Mouse (Mus musculus) cerebellum, postnatal 14 days (tissue): Measurements from ENCODE around the gene Klhl9.

Experiments used
- DNase-seq, 2 experiments: peaks; one replicate each; pipeline ENCODE4 v3.0.0; 2021; ENCODE audit warnings: mixed read lengths in 2 of 2

The Klhl9 gene

GRCm38 (mm10) chr4:88714281-88714680 is 8.0 kb downstream of the Klhl9 start:
- no peak for DNase-seq

DNA sequence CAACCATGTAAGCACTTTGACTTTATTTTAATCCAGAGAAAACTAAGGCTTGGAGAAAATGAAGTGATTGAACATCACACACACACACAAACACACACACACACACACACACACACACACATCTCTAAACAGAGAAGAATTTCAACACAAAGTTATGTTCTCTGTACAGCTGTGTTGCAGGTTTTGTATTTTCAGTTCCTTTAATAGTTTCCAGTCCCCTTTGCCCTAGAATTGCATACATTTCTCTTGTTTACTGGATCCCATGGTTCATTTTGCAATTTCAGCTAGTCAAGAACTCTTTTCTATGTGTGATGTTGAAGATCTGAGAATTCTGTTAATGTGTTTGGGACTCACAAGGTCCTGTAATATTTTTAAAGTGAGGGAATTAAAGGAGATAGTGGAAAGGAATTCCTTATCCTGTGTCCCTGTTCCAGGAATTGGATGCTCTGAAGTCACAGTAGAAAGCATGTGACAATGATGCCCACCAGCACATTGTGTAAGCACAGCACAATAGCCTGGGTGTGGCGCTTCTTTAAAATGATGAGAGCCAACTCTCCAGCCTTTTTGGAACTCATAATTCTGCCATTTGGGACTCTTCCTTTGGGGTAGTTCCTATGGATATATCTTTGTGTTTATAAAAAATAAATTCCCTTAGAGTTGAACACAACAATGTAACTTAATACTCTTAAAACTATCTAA is 15.0 kb downstream of the Klhl9 start:
- DNase-seq = no peak

DNA sequence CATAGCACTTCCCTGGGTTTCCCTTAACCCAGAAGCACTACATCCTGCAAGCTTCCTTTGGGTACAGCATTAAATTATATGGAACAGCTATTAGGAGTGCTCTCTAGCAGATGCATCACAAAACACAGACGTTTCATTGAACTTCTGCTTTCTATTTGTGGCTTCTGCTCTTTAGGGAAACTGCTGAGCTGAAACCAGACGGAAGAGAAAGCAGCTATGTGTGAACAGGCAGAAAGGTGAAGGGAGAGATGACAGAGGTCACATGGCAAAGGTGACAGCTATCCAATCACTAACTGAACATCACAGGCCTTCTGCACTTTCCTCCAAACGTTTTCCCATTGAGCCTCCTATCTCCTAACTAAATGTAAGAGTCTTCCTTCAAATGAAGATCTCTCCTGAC is 16.3 kb downstream of the Klhl9 start:
- no peak for DNase-seq

DNA sequence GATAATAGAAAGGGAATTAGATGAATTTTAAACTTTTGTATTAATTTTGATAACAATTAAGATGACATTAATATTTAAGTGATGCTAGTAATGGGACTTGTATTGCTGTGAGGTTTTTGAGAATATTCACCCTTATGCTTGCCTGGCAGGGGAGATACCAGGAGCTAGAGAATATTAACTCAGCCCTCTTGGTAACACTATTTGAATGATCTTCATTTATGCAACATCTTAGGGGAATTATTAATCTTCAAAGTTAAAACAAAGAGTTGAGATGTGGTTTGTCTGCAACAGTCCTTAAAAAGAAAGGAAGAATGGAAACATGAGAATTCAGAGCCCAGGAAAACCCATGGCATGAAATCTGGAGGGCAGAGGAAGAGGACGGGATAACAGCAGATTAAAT is 23.0 kb downstream of the Klhl9 start:
- no peak for DNase-seq

DNA sequence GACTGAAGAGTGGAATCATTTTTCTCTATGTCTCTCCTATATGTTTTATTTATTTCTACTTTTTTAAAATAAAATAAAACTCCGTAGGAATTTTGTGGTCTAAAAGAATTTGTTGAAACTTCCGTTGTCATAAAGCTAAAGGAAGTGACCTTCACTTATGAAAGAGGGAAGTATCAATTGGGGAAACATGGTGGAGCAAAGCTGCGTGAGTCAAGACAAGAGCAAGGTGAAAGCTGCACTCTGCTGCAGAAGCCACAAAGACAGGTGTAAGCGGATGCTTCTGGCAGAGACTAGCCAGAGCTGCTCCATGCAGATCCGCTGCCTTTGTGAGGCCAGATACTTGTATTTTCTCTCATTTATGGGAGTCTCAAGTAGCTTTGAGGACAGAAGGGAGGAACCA is 23.5 kb downstream of the Klhl9 start:
- DNase-seq = no peak

- DNase-seq = no peak
Measured at GRCm38 (mm10) chr4:88697753-88698152, 24.5 kb downstream of the Klhl9 start.

GRCm38 (mm10) chr4:88697108-88697507 is 25.2 kb downstream of the Klhl9 start:
- no peak for DNase-seq

DNA sequence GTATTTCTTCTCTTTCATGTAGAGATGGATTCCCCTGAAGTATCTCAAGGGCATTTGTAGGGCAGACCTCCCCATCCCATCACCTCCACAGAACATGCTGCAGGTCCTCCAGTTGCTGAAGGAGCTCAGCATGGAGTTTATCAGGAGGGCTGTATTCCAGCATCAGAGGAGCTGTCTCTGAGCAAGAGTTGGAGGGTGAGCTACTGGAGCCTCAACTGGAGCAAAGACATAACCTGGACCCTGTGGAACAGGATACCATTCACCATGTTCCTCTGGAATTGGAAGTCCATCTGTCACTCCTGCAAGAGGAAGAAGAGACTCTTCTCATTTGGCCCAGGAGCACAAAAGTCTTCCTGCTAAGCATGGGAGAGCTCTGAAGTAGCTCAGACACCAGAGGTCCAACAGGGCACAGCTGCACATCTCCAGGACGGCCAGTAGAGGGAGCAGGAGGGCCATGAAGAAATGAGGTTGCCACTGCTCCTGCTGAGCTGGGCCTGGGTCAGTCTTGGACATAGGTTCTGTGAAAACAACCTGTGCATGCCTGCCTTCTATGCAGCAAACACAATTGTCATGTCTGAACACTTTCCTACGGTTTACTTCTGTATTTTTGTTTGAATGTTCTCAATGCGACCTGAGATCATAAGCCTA is 25.9 kb downstream of the Klhl9 start:
- DNase-seq = peak; percentile 89

GRCm38 (mm10) chr4:88693392-88693791 is 28.9 kb downstream of the Klhl9 start:
- no peak for DNase-seq

- DNase-seq = no peak
Measured at GRCm38 (mm10) chr4:88692537-88692936, 29.7 kb downstream of the Klhl9 start.

- no peak for DNase-seq
Measured at GRCm38 (mm10) chr4:88691259-88691658, 31.0 kb downstream of the Klhl9 start, which contains the start of gene Ifnab. TSS of gene Ifnab (minus strand) at chr4:88691359.

DNA sequence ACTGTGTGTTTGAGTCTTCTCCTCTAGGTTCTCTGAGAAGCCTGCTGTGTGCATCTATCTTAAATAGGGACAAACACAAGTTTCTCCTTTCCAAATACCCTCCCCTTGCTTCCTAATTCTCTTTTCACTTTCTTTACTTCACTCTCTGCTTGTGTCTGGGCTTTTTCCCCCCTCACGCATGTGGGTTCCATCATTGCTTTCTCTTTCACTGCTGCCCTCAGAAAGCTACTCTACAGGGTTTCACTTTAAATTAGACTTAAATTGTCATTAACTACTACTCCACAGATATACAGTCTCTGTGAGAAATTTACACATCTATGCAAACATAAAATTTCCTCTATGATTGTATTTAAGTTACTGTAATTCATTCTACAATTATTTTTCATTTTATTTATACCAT is 38.5 kb downstream of the Klhl9 start, which contains the start of gene Ifna2:
Gene Ifna2, minus strand, starts transcription at position 101 of the 400 bp plus-strand sequence.
- DNase-seq = no peak

DNA sequence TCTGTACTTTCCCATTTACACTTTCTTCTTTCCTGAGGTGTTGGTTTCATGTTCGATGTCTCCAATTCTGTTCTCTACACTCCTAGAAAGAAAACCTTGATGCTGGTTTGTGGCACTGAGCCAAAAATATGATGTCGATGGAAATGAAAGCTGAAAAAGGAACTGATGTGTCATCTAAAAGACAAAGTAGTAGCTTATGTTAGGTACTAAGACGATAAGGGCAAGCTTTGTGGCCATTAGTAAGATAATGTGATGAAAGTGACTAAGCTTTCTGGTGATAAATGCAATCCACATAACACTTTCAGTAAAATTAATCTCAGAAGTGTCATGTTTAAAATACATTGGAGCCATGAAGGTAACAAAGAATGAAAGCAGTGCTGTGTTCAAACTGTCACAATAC is 40.9 kb downstream of the Klhl9 start:
- DNase-seq = no peak

DNA sequence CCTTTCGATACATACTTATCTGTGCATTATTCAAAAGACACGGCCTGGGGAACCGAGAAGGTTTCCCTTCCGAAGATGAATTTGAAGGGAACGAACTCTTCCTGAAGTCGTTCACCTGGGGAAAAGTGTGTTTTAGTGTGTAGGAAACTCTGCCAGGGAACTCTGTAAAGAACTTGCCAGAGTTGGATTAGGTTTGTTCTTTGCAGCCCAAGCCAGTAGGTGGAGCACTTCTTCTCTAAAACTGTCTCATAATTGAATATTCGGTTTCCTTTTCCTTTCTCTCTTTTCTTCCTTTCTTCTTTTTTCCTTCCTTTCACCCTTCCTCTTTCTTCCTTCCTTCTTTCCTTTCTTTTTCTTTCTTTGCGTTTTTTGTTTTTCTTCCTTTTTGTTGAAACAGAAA is 41.9 kb downstream of the Klhl9 start:
- DNase-seq = peak; percentile 16 to 34

- DNase-seq = no peak
Measured at GRCm38 (mm10) chr4:88676824-88677223, 45.4 kb downstream of the Klhl9 start, which contains the start of gene Ifna16. TSS of gene Ifna16 (minus strand) at chr4:88676924.
